In genomic region chr4:84022323-84022722, GRCm38 (mm10) we compare ENCODE assay signal across 20 mouse cellular contexts.
DNase-seq lines count a peak whose midpoint lies in the region; ATAC-seq and TF ChIP-seq lines count a peak whose summit lies in the region.
"Had no signal": no experiment of that assay in that cellular context is flagged by ENCODE, and none has a peak within 500 bp of the region (broad histone marks: within the 10 kb centered on the region; RNA-seq: fewer than 3 reads in every experiment).

No protein-coding gene starts in this region.

- H3K36me3 ChIP-seq in testis, adult 2 months (ENCODE audit: control insufficient read depth, insufficient read depth, low read length): no peaks in the 10 kb centered on the region
- no peaks in the 10 kb centered on the region for H3K36me3 ChIP-seq in hindbrain, embryonic 10.5 days
- H3K36me3 ChIP-seq: embryonic facial prominence, embryonic 12.5 days; forebrain, embryonic 15.5 days; hindbrain, embryonic 12.5 days had no signal

- no peak for DNase-seq in testis, postnatal 14 days (ENCODE audit: low spot score)
- no peak for DNase-seq in hindbrain, embryonic 10.5 days (ENCODE audit: low spot score)
- no peak for DNase-seq in spleen, adult 12 weeks (ENCODE audit: low spot score)
- DNase-seq in urinary bladder, adult 2 months (ENCODE audit: low spot score): no peak
- DNase-seq: adrenal gland, adult 2 months; adrenal gland, postnatal 25 days; cerebellum, adult 8-10 months; cerebellum, postnatal 14 days; gastrocnemius, postnatal 14 days had no signal

- H3K9me3 ChIP-seq in hindbrain, embryonic 10.5 days: no peaks in the 10 kb centered on the region
- H3K9me3 ChIP-seq: embryonic facial prominence, embryonic 12.5 days; forebrain, embryonic 15.5 days; hindbrain, embryonic 12.5 days had no signal

- WGBS in hindbrain, embryonic 10.5 days: 90% methylated on average over 7 of the region's 7 CpGs

- TF ChIP-seq CTCF in testis, adult 2 months (IDR thresholded peaks at IDR 0.05; ENCODE audit: control insufficient read depth, insufficient read depth, insufficient replicate concordance, low read depth, low read length): no peak

- peak; percentile 91 for ATAC-seq in common myeloid progenitor, adult 5-6 weeks (replicated peaks; ENCODE audit: low read depth, poor library complexity, severe bottlenecking)
- ATAC-seq in megakaryocyte, adult 5-6 weeks (ENCODE audit: poor library complexity, severe bottlenecking): peak; percentile 83
- peak; percentile 57; the same call in 1 of the 2 replicates for ATAC-seq in monocyte, adult 5-6 weeks (replicated peaks; ENCODE audit: insufficient number of reproducible peaks, low FRiP score, low TSS enrichment, poor library complexity, severe bottlenecking)
- ATAC-seq: forebrain, embryonic 15.5 days; hindbrain, embryonic 16.5 days; inflammation-experienced regulatory T-cells, adult 6 months; Patski had no signal

- peaks cover 10% of the 10 kb centered on the region for H3K4me1 ChIP-seq in testis, adult 2 months (ENCODE audit: control insufficient read depth, insufficient read depth, low read length)
- peaks cover 11% of the 10 kb centered on the region; the same call in 1 of the 2 replicates for H3K4me1 ChIP-seq in hindbrain, embryonic 10.5 days (replicated peaks)
- H3K4me1 ChIP-seq: forebrain, embryonic 15.5 days had no signal

- H3K27ac ChIP-seq in testis, adult 2 months (ENCODE audit: control insufficient read depth, insufficient read depth, low read depth, low read length): no peak overlapping the region
- no peak overlapping the region for H3K27ac ChIP-seq in hindbrain, embryonic 10.5 days
- H3K27ac ChIP-seq: embryonic facial prominence, embryonic 12.5 days; forebrain, embryonic 15.5 days; hindbrain, embryonic 12.5 days had no signal

- no peak for TF ChIP-seq POLR2A in testis, adult 2 months (IDR thresholded peaks at IDR 0.05; ENCODE audit: control insufficient read depth, low read depth, low read length)

- H3K4me3 ChIP-seq in testis, adult 2 months (ENCODE audit: control insufficient read depth, low read depth, low read length): peak overlapping the region; percentile 58
- H3K4me3 ChIP-seq in hindbrain, embryonic 10.5 days: no peak overlapping the region
- H3K4me3 ChIP-seq: embryonic facial prominence, embryonic 12.5 days; forebrain, embryonic 15.5 days; hindbrain, embryonic 12.5 days had no signal

- H3K27me3 ChIP-seq in testis, adult 2 months (ENCODE audit: control insufficient read depth, insufficient read depth, low read length): no peaks in the 10 kb centered on the region
- no peaks in the 10 kb centered on the region for H3K27me3 ChIP-seq in hindbrain, embryonic 10.5 days (ENCODE audit: insufficient read depth, poor library complexity, severe bottlenecking)
- H3K27me3 ChIP-seq: CH12.LX; forebrain, embryonic 15.5 days; hindbrain, embryonic 12.5 days; Patski had no signal
